Mouse (Mus musculus) urinary bladder, adult 2 months (tissue): Measurements from ENCODE around the gene Akain1. TPM values are rescaled to one million over a fixed set of nuclear protein-coding genes. Genes with fewer than 3 reads are reported as not detected.

Experiments used
- DNase-seq: peaks from one replicate; pipeline ENCODE4 v3.0.0; 2022; ENCODE audit warnings: low spot score
- polyA plus RNA-seq: library from polyadenylated mRNA; depleted of rRNA; stranded (reverse); fragments of >200 nt; gene quantifications from 2 replicates; pipeline ENCODE4 v1.2.3, GENCODE M21; 2012; rRNA removed

Gene Akain1
- polyA plus RNA-seq, 1 experiment: not detected

DNA sequence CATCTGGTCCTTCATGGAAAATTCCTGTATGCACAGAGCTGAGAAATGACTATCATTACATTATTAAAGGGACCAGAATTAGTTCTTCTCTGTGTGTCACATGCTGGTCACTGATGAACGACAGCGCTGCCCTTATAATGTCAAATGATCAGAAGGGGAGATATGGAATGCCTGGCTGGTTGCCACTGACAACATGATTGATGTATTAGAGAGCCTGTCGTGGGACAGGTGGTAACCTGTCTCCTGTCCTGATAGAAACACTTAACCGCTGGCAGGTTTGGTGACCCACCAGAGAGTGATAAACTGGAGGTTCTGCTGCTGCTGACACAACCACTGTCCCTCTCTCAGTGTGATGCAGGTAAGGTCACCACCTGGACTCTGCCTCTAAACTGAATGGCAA is 40.1 kb downstream of the Akain1 start:
- no peak for DNase-seq

DNA sequence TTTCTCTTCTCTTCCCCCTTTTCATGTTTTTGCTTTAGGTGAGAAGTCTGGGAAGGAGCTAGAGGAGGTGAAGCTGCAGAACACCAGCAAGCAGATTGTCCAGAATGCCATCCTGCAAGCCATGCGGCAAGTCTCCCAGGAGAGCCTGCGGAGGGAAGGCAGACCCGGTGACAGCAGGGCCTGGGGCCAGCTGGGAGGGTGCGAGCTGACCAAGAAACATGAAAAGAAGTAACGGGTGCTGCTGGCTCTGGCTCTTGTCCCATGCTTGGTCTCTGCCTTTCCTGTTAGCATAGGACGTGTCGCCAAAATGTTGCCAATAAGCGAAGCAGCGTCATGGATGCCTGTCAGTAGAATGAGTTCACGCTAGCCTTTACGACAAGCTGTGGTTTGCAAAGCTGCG is 48.0 kb downstream of the Akain1 start:
- no peak for DNase-seq

DNA sequence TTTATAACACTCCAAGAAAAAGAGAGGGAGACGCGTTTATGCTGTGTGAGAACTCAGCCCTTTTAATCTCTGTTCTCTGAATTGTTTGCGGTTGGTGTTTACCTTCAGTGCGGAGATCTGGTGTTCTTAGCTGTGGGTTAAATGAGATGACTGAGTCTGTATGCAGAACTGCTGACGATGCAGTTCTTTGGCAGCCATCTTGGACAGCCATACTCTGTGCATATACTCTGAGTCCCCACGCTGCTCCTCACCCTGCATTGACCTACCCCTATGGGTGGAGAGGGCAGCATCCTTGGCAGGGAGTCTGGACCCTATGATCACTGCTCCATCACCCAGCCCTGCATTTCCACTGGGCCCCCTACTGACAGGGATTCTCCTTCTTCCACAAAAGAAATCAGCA is 48.8 kb downstream of the Akain1 start:
- DNase-seq: no peak

DNA sequence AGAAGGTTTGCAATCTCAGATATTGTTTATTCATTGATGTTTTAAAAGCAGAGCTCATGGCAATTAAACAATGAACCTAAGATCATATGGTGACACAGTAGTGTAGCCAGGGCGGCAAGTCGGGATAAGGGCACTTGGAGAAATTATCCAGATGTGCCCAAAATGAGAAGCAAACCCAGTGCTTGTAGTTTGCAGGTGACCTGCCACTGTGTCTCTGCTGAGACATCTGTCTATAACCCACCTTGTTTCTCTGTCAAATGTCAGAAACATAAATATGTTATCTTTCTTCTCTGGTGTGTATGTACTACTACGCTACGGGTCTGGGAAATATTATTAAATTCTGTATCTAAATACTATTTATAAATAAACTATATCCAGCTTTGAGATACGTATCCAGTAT is 49.7 kb downstream of the Akain1 start:
- DNase-seq: no peak

DNA sequence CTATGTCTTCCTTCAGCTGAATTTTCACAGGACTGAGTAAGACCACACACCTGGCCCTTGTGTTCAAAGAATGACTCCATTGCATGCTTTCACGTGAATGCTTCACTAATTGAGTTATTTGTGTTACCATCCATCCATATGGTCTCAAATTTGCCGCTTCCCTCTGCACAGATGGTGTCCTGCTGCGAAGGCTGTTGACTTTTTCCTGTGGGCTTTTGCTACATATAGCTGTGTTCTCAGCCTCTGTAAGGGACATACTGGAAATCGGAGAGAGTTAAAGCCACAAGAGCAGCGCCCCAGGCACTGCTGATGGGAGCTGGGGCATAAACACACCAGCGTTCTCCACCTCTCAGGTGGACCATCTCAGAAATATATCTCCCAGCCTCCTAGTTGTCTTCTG is 53.2 kb downstream of the Akain1 start:
- DNase-seq: no peak

DNA sequence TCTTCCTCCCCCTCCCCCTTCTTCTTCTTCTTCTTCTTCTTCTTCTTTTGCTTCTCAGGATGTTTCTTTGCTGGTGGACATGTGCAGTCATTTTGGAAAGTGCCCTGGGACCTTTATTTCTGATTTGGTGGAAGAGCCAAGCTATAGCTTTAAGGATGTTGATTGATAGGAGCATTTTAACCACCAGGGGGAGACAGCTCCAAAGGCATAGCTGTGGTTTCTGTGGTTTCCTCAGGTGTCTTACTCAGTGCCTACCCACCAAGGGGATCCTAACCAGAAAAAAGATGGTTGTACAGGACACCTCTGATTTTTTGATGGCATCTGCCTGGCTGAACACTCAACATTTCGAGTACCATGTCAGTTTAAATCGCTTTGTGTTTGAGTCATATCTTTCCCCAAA is 56.4 kb downstream of the Akain1 start:
- DNase-seq: no peak

DNA sequence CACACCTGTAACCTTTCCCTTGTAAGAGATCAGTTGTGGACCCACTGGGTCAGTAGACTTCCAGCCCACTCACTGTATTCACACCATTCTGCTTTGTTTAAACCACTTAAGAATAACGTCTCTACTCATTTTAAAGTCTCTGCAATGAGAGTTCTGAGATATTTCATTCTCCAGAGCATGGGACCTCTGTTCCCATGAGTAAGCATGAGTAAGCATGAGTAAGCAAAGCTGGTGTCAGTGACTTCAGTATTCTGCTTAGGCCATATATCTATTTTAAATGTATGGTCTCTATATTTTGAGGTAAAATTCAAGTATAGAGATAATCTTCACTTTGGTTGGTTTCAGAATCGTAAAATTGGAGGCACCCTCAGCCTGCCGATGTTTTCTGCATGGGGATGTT is 57.0 kb downstream of the Akain1 start:
- DNase-seq: no peak

DNA sequence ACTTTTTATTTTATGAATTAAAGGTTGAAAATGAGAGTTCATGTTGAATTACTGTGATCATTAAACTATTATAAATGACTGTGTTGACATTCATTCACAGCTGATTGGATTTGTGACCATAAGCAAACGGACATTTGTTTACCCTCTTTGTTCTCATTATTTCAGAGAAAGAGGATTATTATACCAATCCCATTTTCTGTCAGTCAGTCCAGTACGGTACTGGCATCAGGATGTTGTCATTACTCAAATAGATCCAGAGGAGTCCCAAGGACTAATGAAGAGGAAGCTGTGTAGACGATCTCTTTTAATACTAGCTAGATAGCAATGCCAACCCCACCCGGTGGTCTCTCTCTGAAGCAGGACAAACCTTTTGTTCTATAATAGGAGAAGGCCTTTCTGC is 58.2 kb downstream of the Akain1 start:
- DNase-seq: no peak

DNA sequence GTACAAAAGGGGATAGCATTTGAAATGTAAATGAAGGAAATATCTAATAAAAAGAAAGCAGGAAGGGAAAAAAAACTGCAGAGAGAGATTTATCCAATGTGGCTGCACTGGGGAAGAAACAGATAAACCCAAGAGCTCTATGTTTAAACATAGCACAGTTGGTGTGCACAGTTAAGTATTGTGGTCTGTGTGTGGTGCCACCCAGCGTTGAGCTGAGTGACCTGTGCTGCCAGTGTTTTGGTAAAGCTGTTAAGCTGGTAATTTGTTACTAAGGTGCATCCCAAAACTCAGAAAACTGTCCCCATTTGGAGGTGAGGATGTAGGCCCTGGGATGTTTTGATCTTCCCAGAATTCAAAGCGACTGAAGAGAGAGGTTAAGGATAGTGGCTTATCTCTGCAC is 59.8 kb downstream of the Akain1 start:
- DNase-seq: no peak

DNA sequence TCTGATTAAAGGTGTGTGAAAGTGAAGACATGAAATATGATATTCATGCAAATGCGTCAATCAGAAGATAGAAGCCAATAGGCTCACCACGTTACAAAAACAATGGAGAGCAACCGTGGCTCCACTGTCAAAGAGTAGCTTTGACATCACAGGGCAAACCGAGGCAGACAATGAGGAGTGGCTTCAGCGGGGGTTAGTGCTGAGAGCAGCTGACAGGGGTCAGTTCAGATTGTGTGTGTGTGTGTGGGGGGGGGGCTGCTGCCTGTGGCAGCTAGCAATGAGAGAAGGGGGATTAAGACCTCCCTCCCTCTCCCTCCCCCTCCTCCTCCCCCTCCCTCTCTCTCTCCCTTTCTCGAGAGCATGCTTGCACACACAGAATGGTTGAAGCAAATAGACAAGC is 60.3 kb downstream of the Akain1 start:
- no peak for DNase-seq

DNA sequence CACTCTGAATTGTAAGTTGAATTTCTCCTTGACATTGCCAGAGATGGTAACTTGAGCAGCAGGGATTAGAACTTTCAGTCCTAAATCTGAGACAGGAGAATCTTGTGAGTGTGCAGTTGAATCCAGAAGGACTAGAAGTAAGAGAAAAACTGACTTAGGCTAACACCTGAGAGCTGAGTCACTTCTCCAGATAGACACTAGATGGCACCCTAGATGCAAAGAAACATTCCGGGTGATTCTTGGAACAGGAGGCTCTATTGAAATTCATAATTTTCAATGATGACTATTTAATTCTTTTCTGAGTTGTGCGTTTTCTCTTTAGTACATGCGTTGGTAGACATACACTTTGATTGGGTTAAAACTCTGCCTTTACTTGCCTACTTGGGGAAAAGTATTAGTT is 66.9 kb downstream of the Akain1 start:
- DNase-seq: no peak

DNA sequence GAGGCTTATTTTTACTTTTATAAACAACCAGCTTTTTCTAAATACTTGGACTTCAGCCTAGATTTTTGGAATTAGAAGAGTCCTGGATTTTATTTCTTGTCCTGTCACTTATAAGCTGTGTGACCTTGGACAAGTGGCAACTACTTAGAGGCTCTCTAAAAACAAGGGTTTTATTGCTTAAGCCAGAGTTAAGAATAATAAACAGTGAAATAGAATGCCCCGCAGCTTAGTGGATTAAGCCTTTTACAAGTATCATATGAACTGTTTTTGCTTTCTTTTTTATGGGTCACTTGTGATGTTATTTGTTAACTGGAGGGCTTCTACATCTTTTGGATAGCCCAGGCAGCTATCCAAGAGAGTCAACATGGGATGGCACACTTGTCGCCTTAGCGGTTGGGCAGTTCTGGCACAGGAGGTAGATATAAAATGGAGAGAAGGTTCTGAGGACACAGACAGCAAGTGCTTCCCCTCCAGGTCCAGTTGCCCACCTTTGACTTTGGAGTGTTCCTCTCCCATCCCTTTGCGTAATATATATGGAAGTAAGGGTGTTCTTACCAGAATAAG is 77.3 kb downstream of the Akain1 start:
- DNase-seq: no peak

DNA sequence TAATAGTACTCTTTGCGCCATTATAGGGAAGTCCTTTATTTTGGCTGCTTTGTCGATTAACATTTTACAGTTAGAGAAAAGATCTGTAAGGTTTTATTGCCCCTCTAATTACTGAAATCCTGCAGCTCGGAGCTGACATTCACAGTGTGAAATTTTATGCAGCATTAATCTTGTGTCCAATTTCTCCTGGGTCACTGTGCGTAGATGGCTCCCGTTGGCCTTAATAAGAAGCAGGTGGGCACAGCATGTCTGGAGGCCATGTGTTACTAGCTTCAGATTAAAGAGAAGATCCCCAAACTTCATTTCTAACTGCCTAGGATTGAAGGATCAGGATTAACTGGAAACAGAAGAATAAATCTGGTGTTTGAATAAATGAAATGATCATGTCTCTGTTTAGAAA is 92.3 kb downstream of the Akain1 start:
- DNase-seq: no peak

Other genes starting within 250 kb of the Akain1 start
- 12.9 and 16.0 TPM in 2 replicates for gene Zbtb14, start 56.3 kb upstream of the Akain1 start, polyA plus RNA-seq